Mouse (Mus musculus) central nervous system, embryonic 18 days (tissue): ENCODE data around the gene Sft2d1. TPM values are rescaled to one million over a fixed set of nuclear protein-coding genes. Genes with fewer than 3 reads are reported as not detected.

Experiments used
- polyA plus RNA-seq: library from polyadenylated mRNA; depleted of rRNA; stranded (reverse); fragments of >200 nt; gene quantifications from 2 replicates; pipeline ENCODE4 v1.2.3, GENCODE M21; 2012; rRNA removed

Sft2d1 gene
- 212 and 213 TPM in 2 replicates for polyA plus RNA-seq

GRCm38 (mm10) chr17:8310838-8311614, at the start of gene Sft2d1:
Gene Sft2d1, plus strand, starts transcription at chr17:8311102.

GRCm38 (mm10) chr17:8282821-8283525, 27.9 kb upstream of the Sft2d1 start, which contains the start of gene Mpc1:
Gene Mpc1, plus strand, starts transcription at chr17:8282904.

GRCm38 (mm10) chr17:8337159-8337558, 26.3 kb downstream of the Sft2d1 start, which contains the start of gene Prr18:
Gene Prr18, plus strand, starts transcription at chr17:8337459.

GRCm38 (mm10) chr17:8355692-8356091, 44.8 kb downstream of the Sft2d1 start, which contains the start of gene T2:
Gene T2, plus strand, starts transcription at chr17:8355992.

Other genes with a start within 250 kb of the Sft2d1 start
- 0.47 and 0.75 TPM in 2 replicates for gene Gm49673, start 163.3 kb upstream of the Sft2d1 start, polyA plus RNA-seq
- gene Rnaset2a, start 163.0 kb upstream of the Sft2d1 start, polyA plus RNA-seq, result 12.2 and 16.7 TPM in 2 replicates
- gene Fgfr1op, start 145.6 kb upstream of the Sft2d1 start, polyA plus RNA-seq, result 16.6 and 20.1 TPM in 2 replicates
- gene Ccr6, start 75.1 kb upstream of the Sft2d1 start, polyA plus RNA-seq, result not detected in 2 replicates
- 265 and 296 TPM in 2 replicates for gene Mpc1, start 28.2 kb upstream of the Sft2d1 start, polyA plus RNA-seq
- gene Prr18, start 26.4 kb downstream of the Sft2d1 start, polyA plus RNA-seq, result 25.4 and 25.5 TPM in 2 replicates
- 0.74 and 0.96 TPM in 2 replicates for gene T2, start 44.9 kb downstream of the Sft2d1 start, polyA plus RNA-seq
- gene T, start 123.3 kb downstream of the Sft2d1 start, polyA plus RNA-seq, result 0.71 and 1.0 TPM in 2 replicates
- gene Pde10a, start 214.3 kb downstream of the Sft2d1 start, polyA plus RNA-seq, result 49.5 and 56.8 TPM in 2 replicates